In genomic region chr5:103380785-103381527, GRCm38 (mm10) we compare ENCODE assay signal across 17 mouse cellular contexts. TPM values are rescaled to one million over a fixed set of nuclear protein-coding genes. Genes with fewer than 3 reads are reported as not detected.
DNase-seq lines count a peak whose midpoint lies in the region; ATAC-seq and TF ChIP-seq lines count a peak whose summit lies in the region.
"Had no signal": no experiment of that assay in that cellular context is flagged by ENCODE, and none has a peak within 500 bp of the region (broad histone marks: within the 10 kb centered on the region; RNA-seq: fewer than 3 reads in every experiment).

No protein-coding gene starts in this region.

- 55% methylated on average over 11 of the region's 11 CpGs for WGBS in heart, embryonic 13.5 days
- WGBS in liver, embryonic 11.5 days = 65% methylated on average over 11 of the region's 11 CpGs
- WGBS in liver, embryonic 12.5 days (ENCODE audit: insufficient replicate concordance) = 58% methylated on average over 11 of the region's 11 CpGs
- WGBS in midbrain, embryonic 14.5 days = 37% methylated on average over 11 of the region's 11 CpGs

- no peaks in the 10 kb centered on the region for H3K9me3 ChIP-seq in heart, embryonic 13.5 days
- no peaks in the 10 kb centered on the region for H3K9me3 ChIP-seq in liver, embryonic 11.5 days (ENCODE audit: control insufficient read depth, low read length)
- H3K9me3 ChIP-seq in liver, embryonic 12.5 days (replicated peaks) = no peaks in the 10 kb centered on the region
- no peaks in the 10 kb centered on the region for H3K9me3 ChIP-seq in midbrain, embryonic 14.5 days (ENCODE audit: control insufficient read depth, low read length)
- H3K9me3 ChIP-seq: embryonic facial prominence, embryonic 10.5 days; hindbrain, embryonic 10.5 days; neural tube, embryonic 15.5 days had no signal

- no peak for TF ChIP-seq CTCF in brain, embryonic 14.5 days (IDR thresholded peaks at IDR 0.05; ENCODE audit: borderline replicate concordance, extremely low read depth, insufficient read depth, insufficient read length)

- no peak overlapping the region for H3K4me3 ChIP-seq in heart, embryonic 13.5 days
- no peak overlapping the region for H3K4me3 ChIP-seq in liver, embryonic 11.5 days (ENCODE audit: low read depth, low read length)
- H3K4me3 ChIP-seq in liver, embryonic 12.5 days = no peak overlapping the region
- no peak overlapping the region for H3K4me3 ChIP-seq in midbrain, embryonic 14.5 days (replicated peaks; ENCODE audit: low read depth, low read length)
- H3K4me3 ChIP-seq: embryonic facial prominence, embryonic 10.5 days; hindbrain, embryonic 10.5 days; neural tube, embryonic 15.5 days had no signal

- DNase-seq in heart, postnatal 25 days (ENCODE audit: low spot score) = no peak
- DNase-seq in liver, embryonic 11.5 days (ENCODE audit: low spot score) = no peak
- peak; percentile 69 for DNase-seq in brain, embryonic 14.5 days (ENCODE audit: low read depth)
- DNase-seq in midbrain, embryonic 14.5 days = peak; percentile 32
- no peak for DNase-seq in testis, postnatal 10 days (ENCODE audit: low spot score)
- no peak for DNase-seq in cerebellum, adult 9-10 months
- DNase-seq: B cell, adult 2 months; cerebellum, adult 11-12 months; gastrocnemius, postnatal 36 days; kidney, adult 18-20 months; lung, adult 2 months had no signal

- peaks cover 33% of the 10 kb centered on the region for H3K4me1 ChIP-seq in heart, embryonic 13.5 days
- peaks cover 5% of the 10 kb centered on the region for H3K4me1 ChIP-seq in liver, embryonic 11.5 days (replicated peaks; ENCODE audit: control insufficient read depth, insufficient read depth, low read length)
- H3K4me1 ChIP-seq in liver, embryonic 12.5 days = no peaks in the 10 kb centered on the region; the same call in 1 of the 2 replicates
- 0 out of 2 replicates have a peak, but pooled peaks cover 4% of the 10 kb centered on the region for H3K4me1 ChIP-seq in midbrain, embryonic 14.5 days (ENCODE audit: control insufficient read depth, insufficient read depth, low read length)

- intact Hi-C loops in heart, postnatal 25 days (cut with DNase I) = no loop called here

- no peak for TF ChIP-seq POLR2A in brain, embryonic 14.5 days (IDR thresholded peaks at IDR 0.05; ENCODE audit: borderline replicate concordance, extremely low read depth, insufficient read depth, insufficient read length, poor library complexity, severe bottlenecking)

- no peaks in the 10 kb centered on the region for H3K36me3 ChIP-seq in heart, embryonic 13.5 days
- H3K36me3 ChIP-seq in liver, embryonic 11.5 days (ENCODE audit: control insufficient read depth, insufficient read depth, low read length) = no peaks in the 10 kb centered on the region
- H3K36me3 ChIP-seq in liver, embryonic 12.5 days = no peaks in the 10 kb centered on the region
- no peaks in the 10 kb centered on the region for H3K36me3 ChIP-seq in midbrain, embryonic 14.5 days (ENCODE audit: control insufficient read depth, insufficient read depth, low read length)
- H3K36me3 ChIP-seq: embryonic facial prominence, embryonic 10.5 days; G1E; hindbrain, embryonic 10.5 days; neural tube, embryonic 15.5 days had no signal

- no peak for ATAC-seq in heart, embryonic 13.5 days (ENCODE audit: extremely low read depth, insufficient number of reproducible peaks, low FRiP score, low TSS enrichment)
- ATAC-seq in liver, embryonic 11.5 days (replicated peaks; ENCODE audit: low FRiP score) = no peak
- ATAC-seq in liver, embryonic 12.5 days = no peak
- ATAC-seq in midbrain, embryonic 14.5 days (ENCODE audit: low FRiP score, low TSS enrichment) = no peak

- H3K9ac ChIP-seq in heart, embryonic 13.5 days = no peak overlapping the region
- H3K9ac ChIP-seq in liver, embryonic 11.5 days (ENCODE audit: low read depth, low read length) = no peak overlapping the region
- no peak overlapping the region for H3K9ac ChIP-seq in liver, embryonic 12.5 days
- no peak overlapping the region for H3K9ac ChIP-seq in midbrain, embryonic 14.5 days (replicated peaks; ENCODE audit: low read length)
- H3K9ac ChIP-seq: neural tube, embryonic 15.5 days had no signal

- peaks cover 41% of the 10 kb centered on the region for H3K27me3 ChIP-seq in heart, embryonic 13.5 days (replicated peaks)
- H3K27me3 ChIP-seq in liver, embryonic 11.5 days (replicated peaks; ENCODE audit: control insufficient read depth, insufficient read depth, low read length) = peaks cover 28% of the 10 kb centered on the region
- H3K27me3 ChIP-seq in liver, embryonic 12.5 days (replicated peaks) = peaks cover 60% of the 10 kb centered on the region
- no peaks in the 10 kb centered on the region for H3K27me3 ChIP-seq in midbrain, embryonic 14.5 days (ENCODE audit: control insufficient read depth, insufficient read depth, low read length)
- H3K27me3 ChIP-seq: neural tube, embryonic 15.5 days had no signal

- no peak overlapping the region for H3K4me2 ChIP-seq in heart, embryonic 13.5 days
- no peak overlapping the region for H3K4me2 ChIP-seq in liver, embryonic 11.5 days
- no peak overlapping the region for H3K4me2 ChIP-seq in liver, embryonic 12.5 days
- H3K4me2 ChIP-seq in midbrain, embryonic 14.5 days (ENCODE audit: low read length) = no peak overlapping the region
- H3K4me2 ChIP-seq: neural tube, embryonic 15.5 days had no signal

- H3K27ac ChIP-seq in heart, embryonic 13.5 days (replicated peaks) = peak overlapping the region; percentile 74
- H3K27ac ChIP-seq in liver, embryonic 11.5 days (ENCODE audit: low read depth, low read length) = peak overlapping the region; percentile 25; the same call in 1 of the 2 replicates
- H3K27ac ChIP-seq in liver, embryonic 12.5 days = no peak overlapping the region
- H3K27ac ChIP-seq in midbrain, embryonic 14.5 days (replicated peaks; ENCODE audit: low read depth, low read length) = 0 out of 2 replicates have a peak overlapping the region, but pooled peaks have one; percentile 13
- H3K27ac ChIP-seq: embryonic facial prominence, embryonic 10.5 days; hindbrain, embryonic 10.5 days; neural tube, embryonic 15.5 days had no signal

RNA-seq across cellular contexts. Expression of gene Ptpn13, which starts 44.0 kb away (rescaled TPM):
- 5.8 and 6.9 TPM in 2 replicates for polyA plus RNA-seq in heart, embryonic 13.5 days (2015; fragmentation: Nextera tagmentation; extraction: Ambion mirVana)
- 1 to 10 TPM; 6.1 to 6.6 TPM for total RNA-seq in heart, postnatal 25 days (2021)
- 9.5 and 9.7 TPM in 2 replicates for polyA plus RNA-seq in liver, embryonic 11.5 days (2014; fragmentation: Nextera tagmentation; extraction: Ambion mirVana)
- 3.6 and 4.6 TPM in 2 replicates for polyA plus RNA-seq in liver, embryonic 12.5 days (2016; fragmentation: Nextera tagmentation; extraction: Ambion mirVana)
- polyA plus RNA-seq in brain, embryonic 14.5 days (2012; rRNA removed) = 13.0 and 15.9 TPM in 2 replicates
- 5.4 and 8.7 TPM in 2 replicates for polyA plus RNA-seq in midbrain, embryonic 14.5 days (2014; fragmentation: Nextera tagmentation; extraction: Ambion mirVana)
- polyA plus RNA-seq: G1E had no signal

Comparison
In these comparisons a context has a peak if more than half of its experiments do, and no peak if none do; other contexts are left out.
1. DNase-seq: peak in brain, embryonic 14.5 days (single experiment) and midbrain, embryonic 14.5 days (single experiment); none in heart, postnatal 25 days (single experiment), liver, embryonic 11.5 days (single experiment), testis, postnatal 10 days (single experiment) and cerebellum, adult 9-10 months (single experiment).